Mouse (Mus musculus) spleen, adult 18-20 months (tissue): ENCODE measurements around the gene Spty2d1.
"Not testable (repeated sequence)": the region's sequence is repeated elsewhere in the genome, so short reads cannot be mapped to it uniquely, and the experiment has no call there.

ENCODE experiments used
- DNase-seq, 2 experiments: peaks; one replicate each; pipeline ENCODE4 v3.0.0; 2022; ENCODE audit warnings: mixed read lengths in 2 of 2

Spty2d1 gene

GRCm38 (mm10) chr7:47019641-47020040, 11.4 kb upstream of the Spty2d1 start:
- no peak for DNase-seq

GRCm38 (mm10) chr7:47017146-47017545, 8.9 kb upstream of the Spty2d1 start:
- DNase-seq: no peak

GRCm38 (mm10) chr7:47016602-47017001, 8.4 kb upstream of the Spty2d1 start:
- DNase-seq: no peak

- DNase-seq: peak; percentile 60 to 61
These were observed 7.3 kb upstream of the Spty2d1 start for GRCm38 (mm10) chr7:47015390-47016065.

- peak in 1 of 2 experiments; percentile 30 for DNase-seq
These were observed 6.6 kb upstream of the Spty2d1 start for GRCm38 (mm10) chr7:47014564-47015389.

- DNase-seq: no peak
These were observed 5.0 kb upstream of the Spty2d1 start for GRCm38 (mm10) chr7:47013131-47013767.

- DNase-seq: no peak
These were observed 418 bp downstream of the Spty2d1 start for GRCm38 (mm10) chr7:47007818-47008167.

GRCm38 (mm10) chr7:47007109-47007780, 966 bp downstream of the Spty2d1 start:
- no peak for DNase-seq

GRCm38 (mm10) chr7:47003411-47004115, 4.6 kb downstream of the Spty2d1 start:
- DNase-seq: no peak

- no peak for DNase-seq
These were observed 6.3 kb downstream of the Spty2d1 start for GRCm38 (mm10) chr7:47001900-47002275.

GRCm38 (mm10) chr7:47001125-47001899, 6.9 kb downstream of the Spty2d1 start:
- DNase-seq: no peak

GRCm38 (mm10) chr7:47000644-47000983, 7.6 kb downstream of the Spty2d1 start:
- no peak for DNase-seq

- no peak for DNase-seq
These were observed 8.1 kb downstream of the Spty2d1 start for GRCm38 (mm10) chr7:46999983-47000643.

GRCm38 (mm10) chr7:46998942-46999341, 9.3 kb downstream of the Spty2d1 start:
- DNase-seq: no peak

GRCm38 (mm10) chr7:46997644-46998395, 10.4 kb downstream of the Spty2d1 start:
- no peak for DNase-seq

- no peak for DNase-seq
These were observed 11.2 kb downstream of the Spty2d1 start for GRCm38 (mm10) chr7:46997008-46997407.

- no peak for DNase-seq
These were observed 12.7 kb downstream of the Spty2d1 start for GRCm38 (mm10) chr7:46995558-46995957.

GRCm38 (mm10) chr7:46993079-46993478, 15.1 kb downstream of the Spty2d1 start:
- DNase-seq: no peak

- DNase-seq: not testable (repeated sequence)
These were observed 18.8 kb downstream of the Spty2d1 start for GRCm38 (mm10) chr7:46989387-46989786.

GRCm38 (mm10) chr7:46987073-46987472, 21.1 kb downstream of the Spty2d1 start:
- no peak for DNase-seq

- DNase-seq: no peak
These were observed 21.6 kb downstream of the Spty2d1 start for GRCm38 (mm10) chr7:46986646-46987045.
